Mouse (Mus musculus): ENCODE measurements at regions not wholly inside any gene's neighbourhood (a gene's known extent, or its start where the extent isn't known, plus 50 kb on each side); places are given as distances from the start of the nearest gene placed in this dataset.

GRCm38 (mm10) chr11:44303786-44304185 is 96.1 kb upstream of the Il12b start:
- TF ChIP-seq CTCF (IDR thresholded peaks at IDR 0.05; ENCODE audit: extremely low read depth, insufficient read depth, insufficient read length, insufficient replicate concordance) (no peak), POLR2A (IDR thresholded peaks at IDR 0.05; ENCODE audit: low read depth, low read length) (no peak)

Data from spleen, adult 2 months (tissue).